Mouse (Mus musculus) left cerebral cortex, postnatal 36 days (tissue): ENCODE results near the gene Calu. TPM values are rescaled to one million over a fixed set of nuclear protein-coding genes. Genes with fewer than 3 reads are reported as not detected.
"Not testable (repeated sequence)": the region's sequence is repeated elsewhere in the genome, so short reads cannot be mapped to it uniquely, and the experiment has no call there.

Experiments used
- DNase-seq, 2 experiments: peaks; one replicate each; pipeline ENCODE4 v3.0.0; 2021 to 2022; ENCODE audit warnings: low spot score in 2 of 2, mixed read lengths in 1 of 2
- intact Hi-C: fragments of 180-260 bp; cut with DNase I; formaldehyde crosslinking; loops from one replicate; pipeline ENCODE4 v1.15.1; 2025
- total RNA-seq, 2 experiments: library from RNA; stranded (reverse); gene quantifications; 2 replicates each; pipeline ENCODE4 v1.2.3; 2021

Gene Calu
- total RNA-seq, 2 experiments from 2014 or later, result 65.3 to 66.4 TPM

GRCm38 (mm10) chr6:29360211-29360610 is 12.3 kb downstream of the Calu start:
- no peak for DNase-seq
- intact Hi-C loops, result loop anchor here (5.0 kb wide), 1 partner anchor 127 kb away; no protein-coding TSS in a partner anchor

- no peak for DNase-seq
- intact Hi-C loops, result loop anchor here (5.0 kb wide), 1 partner anchor 125 kb away; no protein-coding TSS in a partner anchor
Measured at GRCm38 (mm10) chr6:29362246-29363128, 14.6 kb downstream of the Calu start.

GRCm38 (mm10) chr6:29363129-29363515 is 15.3 kb downstream of the Calu start:
- DNase-seq, result no peak
- intact Hi-C loops, result loop anchor here (5.0 kb wide), 1 partner anchor 124 kb away; no protein-coding TSS in a partner anchor

GRCm38 (mm10) chr6:29365277-29365676 is 17.4 kb downstream of the Calu start:
- intact Hi-C loops, result no loop called here
- DNase-seq, result no peak

- DNase-seq, result no peak
- intact Hi-C loops, result no loop called here
Measured at GRCm38 (mm10) chr6:29377386-29377785, 29.5 kb downstream of the Calu start.

GRCm38 (mm10) chr6:29378678-29379077 is 30.8 kb downstream of the Calu start:
- DNase-seq, result no peak
- intact Hi-C loops, result no loop called here

GRCm38 (mm10) chr6:29379954-29380353 is 32.1 kb downstream of the Calu start:
- intact Hi-C loops, result no loop called here
- DNase-seq, result no peak

- intact Hi-C loops, result no loop called here
- no peak for DNase-seq
Measured at GRCm38 (mm10) chr6:29382442-29382841, 34.6 kb downstream of the Calu start.

- intact Hi-C loops, result no loop called here
- DNase-seq, result no peak
Measured at GRCm38 (mm10) chr6:29388052-29388518, 40.2 kb downstream of the Calu start, which contains the start of gene Opn1sw. Gene Opn1sw (minus strand): TSS chr6:29388468.

- peak; percentile 76 to 77 for DNase-seq
- intact Hi-C loops, result no loop called here
Measured at GRCm38 (mm10) chr6:29388606-29389080, 40.8 kb downstream of the Calu start.

GRCm38 (mm10) chr6:29389425-29389824 is 41.6 kb downstream of the Calu start:
- no peak for DNase-seq
- intact Hi-C loops, result no loop called here

GRCm38 (mm10) chr6:29390500-29390899 is 42.6 kb downstream of the Calu start:
- intact Hi-C loops, DNase-seq: not testable (repeated sequence)

GRCm38 (mm10) chr6:29391241-29391640 is 43.4 kb downstream of the Calu start:
- intact Hi-C loops, DNase-seq: not testable (repeated sequence)

- DNase-seq, result no peak
- intact Hi-C loops, result no loop called here
Measured at GRCm38 (mm10) chr6:29391802-29392201, 43.9 kb downstream of the Calu start.

GRCm38 (mm10) chr6:29394286-29394685 is 46.4 kb downstream of the Calu start:
- no peak for DNase-seq
- intact Hi-C loops, result no loop called here

GRCm38 (mm10) chr6:29395910-29396713 is 48.2 kb downstream of the Calu start, which contains the start of gene Ccdc136:
Gene Ccdc136 (plus strand): TSS chr6:29396309.
- intact Hi-C loops, result no loop called here
- DNase-seq, result peak; percentile 80 to 90

- intact Hi-C loops, result no loop called here
- peak in 1 of 2 experiments; percentile 16 for DNase-seq
Measured at GRCm38 (mm10) chr6:29396714-29397540, 49.1 kb downstream of the Calu start.

GRCm38 (mm10) chr6:29397575-29397974 is 49.7 kb downstream of the Calu start:
- intact Hi-C loops, result no loop called here
- peak; percentile 38 to 44 for DNase-seq

GRCm38 (mm10) chr6:29399851-29400250 is 52.0 kb downstream of the Calu start:
- intact Hi-C loops, result no loop called here
- DNase-seq, result no peak
